Mouse (Mus musculus): ENCODE data around the gene Car4.

GRCm38 (mm10) chr11:84952611-84953010, 5.0 kb upstream of the Car4 start:
- TF ChIP-seq POLR2A (IDR thresholded peaks at IDR 0.05; ENCODE audit: extremely low read depth, insufficient read depth, low read length) (no peak), CTCF (IDR thresholded peaks at IDR 0.05; ENCODE audit: extremely low read depth, insufficient read depth, low read length) (no peak)
